Mouse (Mus musculus): Measurements from ENCODE around the gene Loxl3. TPM values are rescaled to one million over a fixed set of nuclear protein-coding genes. Genes with fewer than 3 reads are reported as not detected.

Loxl3 gene
- 7.2 and 9.4 TPM in 2 replicates for polyA plus RNA-seq (2016; fragmentation: Nextera tagmentation; extraction: Ambion mirVana)

GRCm38 (mm10) chr6:83033249-83034185, at the start of gene Loxl3, which contains the start of gene Dok1:
Gene Loxl3, plus strand, starts transcription at chr6:83034173.
Gene Dok1, minus strand, starts transcription at chr6:83033471.
- DNase-seq (ENCODE audit: extremely low spot score, low spot score): peak; percentile 73
- Histone ChIP-seq H3K4me3 (peak within 1 kb of the TSS; percentile 68), H3K4me1 (peaks cover 72% of the 10 kb centered on the region), H3K27me3 (ENCODE audit: poor library complexity, severe bottlenecking) (peaks cover 97% of the 10 kb centered on the region), H3K27ac (peak within 1 kb of the TSS; percentile 86), H3K36me3 (replicated peaks) (peaks cover 3% of the 10 kb centered on the region; the same call in 1 of the 2 replicates), H3K9me3 (no peaks in the 10 kb centered on the region)
- under 1% methylated on average over 51 of the region's 51 CpGs for WGBS

- no peaks in the 10 kb centered on the region for H3K36me3 ChIP-seq (replicated peaks)
- no peaks in the 10 kb centered on the region for H3K4me1 ChIP-seq
- no peaks in the 10 kb centered on the region for H3K9me3 ChIP-seq
- H3K27me3 ChIP-seq (ENCODE audit: poor library complexity, severe bottlenecking): no peaks in the 10 kb centered on the region
- H3K27ac ChIP-seq: no peak overlapping the region
- no peak overlapping the region for H3K4me3 ChIP-seq
- no peak for DNase-seq (ENCODE audit: extremely low spot score, low spot score)
- 51% methylated on average over 9 of the region's 9 CpGs for WGBS
These were observed 46.5 kb upstream of the Loxl3 start for GRCm38 (mm10) chr6:82987411-82987971.

GRCm38 (mm10) chr6:82993696-82994095, 40.3 kb upstream of the Loxl3 start:
- peaks cover 17% of the 10 kb centered on the region for H3K4me1 ChIP-seq
- H3K36me3 ChIP-seq (replicated peaks): no peaks in the 10 kb centered on the region
- DNase-seq (ENCODE audit: extremely low spot score, low spot score): no peak
- H3K27me3 ChIP-seq (ENCODE audit: poor library complexity, severe bottlenecking): 0 out of 2 replicates have a peak, but pooled peaks cover 10% of the 10 kb centered on the region
- H3K4me3 ChIP-seq: no peak overlapping the region
- 56% methylated on average over 1 of the region's 1 CpGs for WGBS
- no peak overlapping the region for H3K27ac ChIP-seq
- H3K9me3 ChIP-seq: no peaks in the 10 kb centered on the region

GRCm38 (mm10) chr6:82994372-82994771, 39.6 kb upstream of the Loxl3 start:
- Histone ChIP-seq H3K27ac (no peak overlapping the region), H3K9me3 (no peaks in the 10 kb centered on the region), H3K4me3 (no peak overlapping the region), H3K27me3 (ENCODE audit: poor library complexity, severe bottlenecking) (0 out of 2 replicates have a peak, but pooled peaks cover 15% of the 10 kb centered on the region), H3K36me3 (replicated peaks) (no peaks in the 10 kb centered on the region), H3K4me1 (peaks cover 17% of the 10 kb centered on the region)
- DNase-seq (ENCODE audit: extremely low spot score, low spot score): no peak
- WGBS: 78% methylated on average over 7 of the region's 7 CpGs

GRCm38 (mm10) chr6:82996740-82997315, 37.1 kb upstream of the Loxl3 start:
- 12% methylated on average over 11 of the region's 11 CpGs for WGBS
- DNase-seq (ENCODE audit: extremely low spot score, low spot score): peak; percentile 93
- Histone ChIP-seq H3K36me3 (replicated peaks) (no peaks in the 10 kb centered on the region), H3K4me3 (peak overlapping the region; percentile 27), H3K4me1 (peaks cover 25% of the 10 kb centered on the region), H3K9me3 (no peaks in the 10 kb centered on the region), H3K27me3 (ENCODE audit: poor library complexity, severe bottlenecking) (0 out of 2 replicates have a peak, but pooled peaks cover 21% of the 10 kb centered on the region), H3K27ac (peak overlapping the region; percentile 56)

GRCm38 (mm10) chr6:82997511-82998102, 36.4 kb upstream of the Loxl3 start:
- 0 out of 2 replicates have a peak, but pooled peaks cover 21% of the 10 kb centered on the region for H3K27me3 ChIP-seq (ENCODE audit: poor library complexity, severe bottlenecking)
- WGBS: 49% methylated on average over 7 of the region's 7 CpGs
- H3K9me3 ChIP-seq: no peaks in the 10 kb centered on the region
- no peak overlapping the region for H3K4me3 ChIP-seq
- H3K36me3 ChIP-seq (replicated peaks): no peaks in the 10 kb centered on the region
- no peak for DNase-seq (ENCODE audit: extremely low spot score, low spot score)
- H3K4me1 ChIP-seq: peaks cover 25% of the 10 kb centered on the region
- peak overlapping the region; percentile 56; the same call in 1 of the 2 replicates for H3K27ac ChIP-seq

- H3K9me3 ChIP-seq: no peaks in the 10 kb centered on the region
- peaks cover 25% of the 10 kb centered on the region for H3K4me1 ChIP-seq
- H3K36me3 ChIP-seq (replicated peaks): no peaks in the 10 kb centered on the region
- DNase-seq (ENCODE audit: extremely low spot score, low spot score): no peak
- 73% methylated on average over 4 of the region's 4 CpGs for WGBS
- 0 out of 2 replicates have a peak, but pooled peaks cover 21% of the 10 kb centered on the region for H3K27me3 ChIP-seq (ENCODE audit: poor library complexity, severe bottlenecking)
- no peak overlapping the region for H3K4me3 ChIP-seq
- no peak overlapping the region for H3K27ac ChIP-seq
These were observed 35.6 kb upstream of the Loxl3 start for GRCm38 (mm10) chr6:82998326-82998725.

GRCm38 (mm10) chr6:82999986-83000385, 34.0 kb upstream of the Loxl3 start:
- 68% methylated on average over 8 of the region's 8 CpGs for WGBS
- Histone ChIP-seq H3K4me3 (no peak overlapping the region), H3K36me3 (replicated peaks) (no peaks in the 10 kb centered on the region), H3K27me3 (ENCODE audit: poor library complexity, severe bottlenecking) (0 out of 2 replicates have a peak, but pooled peaks cover 19% of the 10 kb centered on the region), H3K27ac (no peak overlapping the region), H3K4me1 (peaks cover 31% of the 10 kb centered on the region), H3K9me3 (no peaks in the 10 kb centered on the region)
- DNase-seq (ENCODE audit: extremely low spot score, low spot score): no peak

GRCm38 (mm10) chr6:83003082-83003481, 30.9 kb upstream of the Loxl3 start:
- Histone ChIP-seq H3K4me3 (no peak overlapping the region), H3K4me1 (peaks cover 16% of the 10 kb centered on the region), H3K27me3 (ENCODE audit: poor library complexity, severe bottlenecking) (0 out of 2 replicates have a peak, but pooled peaks cover 11% of the 10 kb centered on the region), H3K27ac (no peak overlapping the region), H3K9me3 (no peaks in the 10 kb centered on the region), H3K36me3 (replicated peaks) (no peaks in the 10 kb centered on the region)
- WGBS: 93% methylated on average over 1 of the region's 1 CpGs
- DNase-seq (ENCODE audit: extremely low spot score, low spot score): no peak

GRCm38 (mm10) chr6:83003850-83004249, 30.1 kb upstream of the Loxl3 start:
- Histone ChIP-seq H3K27ac (no peak overlapping the region), H3K9me3 (no peaks in the 10 kb centered on the region), H3K4me3 (no peak overlapping the region), H3K4me1 (peaks cover 16% of the 10 kb centered on the region), H3K27me3 (ENCODE audit: poor library complexity, severe bottlenecking) (0 out of 2 replicates have a peak, but pooled peaks cover 11% of the 10 kb centered on the region), H3K36me3 (replicated peaks) (no peaks in the 10 kb centered on the region)
- DNase-seq (ENCODE audit: extremely low spot score, low spot score): no peak
- 90% methylated on average over 5 of the region's 5 CpGs for WGBS

GRCm38 (mm10) chr6:83004309-83004708, 29.7 kb upstream of the Loxl3 start:
- Histone ChIP-seq H3K4me3 (no peak overlapping the region), H3K9me3 (no peaks in the 10 kb centered on the region), H3K27ac (no peak overlapping the region), H3K4me1 (peaks cover 16% of the 10 kb centered on the region), H3K36me3 (replicated peaks) (no peaks in the 10 kb centered on the region), H3K27me3 (ENCODE audit: poor library complexity, severe bottlenecking) (0 out of 2 replicates have a peak, but pooled peaks cover 7% of the 10 kb centered on the region)
- DNase-seq (ENCODE audit: extremely low spot score, low spot score): no peak
- 72% methylated on average over 2 of the region's 2 CpGs for WGBS

- peaks cover 16% of the 10 kb centered on the region for H3K4me1 ChIP-seq
- H3K36me3 ChIP-seq (replicated peaks): no peaks in the 10 kb centered on the region
- H3K27ac ChIP-seq: no peak overlapping the region
- 0 out of 2 replicates have a peak, but pooled peaks cover 2% of the 10 kb centered on the region for H3K27me3 ChIP-seq (ENCODE audit: poor library complexity, severe bottlenecking)
- WGBS: 68% methylated on average over 7 of the region's 7 CpGs
- DNase-seq (ENCODE audit: extremely low spot score, low spot score): no peak
- H3K9me3 ChIP-seq: no peaks in the 10 kb centered on the region
- no peak overlapping the region for H3K4me3 ChIP-seq
These were observed 29.1 kb upstream of the Loxl3 start for GRCm38 (mm10) chr6:83004872-83005271.
